Mouse (Mus musculus): ENCODE results near the gene Celsr2. TPM values are rescaled to one million over a fixed set of nuclear protein-coding genes. Genes with fewer than 3 reads are reported as not detected.

The Celsr2 gene
- polyA plus RNA-seq, 1 experiment from 2014 or later, result 0.93 TPM

DNA sequence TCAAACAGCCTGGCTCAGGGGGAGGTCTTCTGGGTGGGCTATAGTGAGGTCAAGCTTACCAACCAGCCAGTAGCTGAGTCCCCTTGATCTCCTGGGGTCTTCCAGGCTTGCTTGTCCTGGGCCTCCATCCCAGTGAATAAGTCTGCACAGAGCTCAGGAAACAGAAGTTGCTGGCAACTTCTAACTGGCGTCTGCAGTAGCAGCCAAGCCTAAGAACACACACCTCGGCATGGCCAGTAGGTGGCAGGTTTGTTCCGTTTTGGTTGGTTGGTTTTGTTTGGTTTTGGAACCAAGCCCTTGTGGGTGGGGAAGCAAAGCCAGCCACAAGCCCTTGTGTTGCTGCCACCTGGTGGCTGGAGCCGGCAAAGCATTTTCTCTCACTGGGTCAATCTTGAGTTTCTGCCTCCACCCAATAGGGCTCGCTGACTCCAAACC lies 26.2 kb downstream of the Celsr2 start:
- H3K27ac ChIP-seq, result no peak overlapping the region
- peak overlapping the region; percentile 32 for H3K4me2 ChIP-seq
- no peak overlapping the region for H3K4me3 ChIP-seq
- peak; percentile 79 for ATAC-seq
- 1% methylated on average over 5 of the region's 5 CpGs for WGBS (ENCODE audit: insufficient replicate concordance)
- no peak overlapping the region for H3K9ac ChIP-seq
- peaks cover 19% of the 10 kb centered on the region; the same call in 1 of the 2 replicates for H3K27me3 ChIP-seq (replicated peaks)
- H3K36me3 ChIP-seq, result peaks cover 31% of the 10 kb centered on the region
- H3K9me3 ChIP-seq (replicated peaks), result no peaks in the 10 kb centered on the region
- H3K4me1 ChIP-seq, result peaks cover 28% of the 10 kb centered on the region

DNA sequence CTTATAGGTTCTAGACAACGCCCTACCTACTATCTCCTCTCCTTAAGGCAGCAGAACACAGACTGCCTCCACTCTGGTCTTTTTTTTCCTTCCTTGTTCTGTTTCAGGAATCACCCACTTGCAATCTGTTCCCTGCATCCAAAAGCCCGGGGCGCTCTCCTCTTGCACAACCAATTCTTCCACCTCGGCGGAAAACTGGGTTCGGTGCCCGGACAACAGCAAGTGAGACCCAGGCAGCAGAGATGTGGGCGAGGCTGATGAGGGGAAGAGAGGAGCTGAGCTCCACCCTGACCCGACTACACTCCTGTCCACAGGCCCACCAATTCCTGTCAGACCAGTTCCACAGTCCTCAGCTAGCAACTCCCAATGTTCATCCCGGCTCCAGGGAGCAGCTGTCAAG lies 29.2 kb downstream of the Celsr2 start:
- ATAC-seq, result no peak
- Histone ChIP-seq H3K27ac (no peak overlapping the region), H3K9ac (no peak overlapping the region), H3K4me1 (peaks cover 48% of the 10 kb centered on the region), H3K4me2 (no peak overlapping the region), H3K4me3 (no peak overlapping the region), H3K27me3 (replicated peaks) (peaks cover 5% of the 10 kb centered on the region; the same call in 1 of the 2 replicates), H3K36me3 (peaks cover 31% of the 10 kb centered on the region), H3K9me3 (replicated peaks) (no peaks in the 10 kb centered on the region)
- 79% methylated on average over 10 of the region's 10 CpGs for WGBS (ENCODE audit: insufficient replicate concordance)

DNA sequence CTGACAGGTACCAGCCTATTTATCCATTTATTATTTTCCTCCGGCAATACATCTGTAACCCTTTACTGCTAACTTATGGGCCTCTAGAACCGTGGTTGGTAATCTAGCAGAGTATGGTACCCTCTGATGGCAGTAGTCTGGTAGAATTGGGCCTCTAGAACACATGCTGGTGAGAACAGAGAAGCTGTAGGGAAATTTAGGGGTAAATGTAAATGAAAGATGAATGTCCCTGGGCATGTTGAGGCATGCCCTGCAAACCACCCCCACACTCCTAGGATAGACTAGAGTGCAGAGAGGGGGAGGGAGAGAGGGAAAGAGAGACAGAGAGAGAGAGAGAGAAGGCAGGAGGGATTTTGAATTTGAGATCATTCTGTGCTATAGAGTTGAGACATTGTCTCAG lies 30.9 kb downstream of the Celsr2 start:
- Histone ChIP-seq H3K27ac (peak overlapping the region; percentile 33), H3K4me2 (peak overlapping the region; percentile 75), H3K4me1 (peaks cover 55% of the 10 kb centered on the region), H3K4me3 (peak overlapping the region; percentile 71), H3K9ac (peak overlapping the region; percentile 70), H3K27me3 (replicated peaks) (no peaks in the 10 kb centered on the region), H3K9me3 (replicated peaks) (no peaks in the 10 kb centered on the region), H3K36me3 (peaks cover 31% of the 10 kb centered on the region)
- ATAC-seq, result no peak
- whole genome bisulfite sequencing (ENCODE audit: insufficient replicate concordance), result 40% methylated on average over 2 of the region's 2 CpGs

DNA sequence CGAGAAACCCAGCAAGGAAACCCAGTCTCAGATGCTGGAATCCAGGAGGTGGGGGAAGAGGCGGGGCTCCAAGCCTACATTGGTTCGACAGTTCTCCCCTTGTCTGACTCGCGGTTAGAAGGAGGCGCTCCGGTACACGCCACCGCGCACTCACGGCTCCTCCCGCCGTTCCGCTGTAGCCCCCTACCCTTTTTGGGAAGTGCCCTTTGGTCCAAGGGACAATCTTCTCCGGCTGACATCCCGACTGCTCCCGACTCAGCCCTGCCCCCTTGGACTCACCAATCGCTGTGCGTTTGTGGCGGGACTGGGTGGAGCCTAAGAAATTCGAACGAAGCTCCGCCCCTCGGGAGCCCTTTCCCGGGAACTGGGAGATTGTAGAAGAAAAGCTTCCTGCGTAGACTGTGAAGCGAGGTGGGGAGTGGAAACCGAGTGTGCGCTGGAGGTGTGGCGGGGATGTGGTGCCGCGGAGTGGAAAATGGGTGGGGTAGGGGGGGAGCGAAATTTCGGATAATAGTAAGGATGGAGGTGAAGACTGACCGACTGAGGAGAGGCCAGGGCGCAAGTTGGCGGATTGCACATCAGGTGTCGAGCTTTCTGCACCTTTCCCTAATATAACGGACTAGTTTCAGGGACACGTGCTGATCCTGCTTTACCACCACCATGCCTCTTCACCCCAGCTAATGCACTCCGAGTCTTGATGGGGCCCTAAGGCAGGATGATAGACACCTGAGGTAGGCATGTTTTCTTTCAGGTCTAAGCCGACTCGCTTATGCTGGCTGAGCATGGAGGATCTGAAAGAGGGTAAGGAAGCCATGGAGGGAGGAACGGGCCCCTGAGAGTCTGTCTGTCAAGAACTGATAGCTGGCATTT lies 31.6 kb downstream of the Celsr2 start, which contains the start of gene Psrc1:
Psrc1 (plus strand) TSS at position 355 of the 870 bp plus-strand sequence.
- Histone ChIP-seq H3K27me3 (replicated peaks) (no peaks in the 10 kb centered on the region), H3K4me1 (peaks cover 57% of the 10 kb centered on the region), H3K27ac (peak within 1 kb of the TSS; percentile 60), H3K9ac (peak within 1 kb of the TSS; percentile 70), H3K9me3 (replicated peaks) (no peaks in the 10 kb centered on the region), H3K4me3 (peak within 1 kb of the TSS; percentile 71), H3K36me3 (peaks cover 31% of the 10 kb centered on the region), H3K4me2 (peak within 1 kb of the TSS; percentile 75)
- ATAC-seq, result peak; percentile 90
- WGBS (ENCODE audit: insufficient replicate concordance), result 2% methylated on average over 44 of the region's 44 CpGs

DNA sequence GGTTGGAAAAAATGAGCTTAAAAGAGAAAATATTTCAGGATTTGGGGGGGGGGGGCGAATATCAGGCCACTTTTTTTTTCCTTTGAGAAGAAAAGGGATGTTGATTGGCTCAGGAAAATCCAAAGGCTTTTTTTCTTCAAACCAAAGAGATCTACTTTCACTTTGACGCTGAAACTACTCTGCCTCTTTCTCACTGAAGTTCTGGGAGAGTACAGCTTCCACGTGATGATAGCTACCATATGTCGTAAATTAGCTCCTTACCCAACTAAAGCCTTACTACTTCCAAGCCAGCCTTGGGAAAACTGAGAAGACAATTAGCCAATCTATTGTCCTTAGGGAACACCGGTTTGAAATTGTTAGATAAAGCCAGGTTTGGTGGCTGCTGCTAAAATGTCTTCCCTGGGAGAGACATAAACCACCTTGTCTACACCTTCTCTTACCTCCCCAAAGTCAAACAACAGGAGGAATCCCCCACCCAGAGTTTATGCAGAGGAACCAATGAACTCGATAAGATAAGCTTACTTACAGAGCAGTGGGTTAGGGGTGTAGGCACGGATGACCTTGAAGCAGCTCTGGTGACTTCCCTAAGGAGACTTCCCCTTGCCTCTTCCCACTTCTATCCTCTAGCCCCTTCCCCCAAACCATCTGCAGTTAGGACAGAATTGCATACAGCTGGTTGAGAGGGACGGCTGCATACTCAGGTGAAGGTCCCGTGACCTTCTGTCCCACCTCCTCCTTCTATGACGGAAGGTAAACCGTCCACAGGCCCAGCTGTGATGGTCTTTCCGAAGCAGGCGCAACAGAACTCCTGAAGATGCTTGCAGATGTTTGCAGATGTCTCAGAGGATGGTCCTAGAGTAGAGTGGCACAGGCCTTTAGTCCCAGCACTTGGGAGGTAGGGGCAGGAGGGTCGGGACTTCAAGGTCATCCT lies 33.1 kb downstream of the Celsr2 start:
- ATAC-seq, result no peak
- peak overlapping the region; percentile 75 for H3K4me2 ChIP-seq
- peak overlapping the region; percentile 56 for H3K9ac ChIP-seq
- H3K27me3 ChIP-seq (replicated peaks), result no peaks in the 10 kb centered on the region
- no peak overlapping the region; the same call in 1 of the 2 replicates for H3K27ac ChIP-seq
- peak overlapping the region; percentile 45 for H3K4me3 ChIP-seq
- peaks cover 57% of the 10 kb centered on the region for H3K4me1 ChIP-seq
- no peaks in the 10 kb centered on the region for H3K9me3 ChIP-seq (replicated peaks)
- H3K36me3 ChIP-seq, result peaks cover 24% of the 10 kb centered on the region
- WGBS (ENCODE audit: insufficient replicate concordance), result 38% methylated on average over 14 of the region's 14 CpGs

DNA sequence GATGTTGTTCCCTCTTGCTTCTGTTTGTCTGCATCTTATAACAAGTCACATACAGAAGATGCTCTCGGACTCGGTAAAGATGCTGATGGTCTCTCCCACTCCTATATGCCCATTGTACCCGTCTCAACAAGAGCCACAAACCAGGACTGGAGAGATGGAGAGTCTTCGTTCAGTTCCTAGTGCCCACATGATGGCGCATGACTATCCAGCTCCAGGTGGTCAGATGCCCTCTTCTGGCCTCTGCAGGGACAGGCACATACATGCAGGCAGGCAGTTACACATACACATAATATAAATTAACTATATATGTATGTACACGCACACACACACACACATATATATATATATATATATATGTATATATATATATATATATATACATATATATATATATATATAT lies 34.7 kb downstream of the Celsr2 start:
- H3K4me2 ChIP-seq, result no peak overlapping the region
- H3K4me3 ChIP-seq, result no peak overlapping the region
- H3K4me1 ChIP-seq, result peaks cover 57% of the 10 kb centered on the region
- ATAC-seq, result no peak
- H3K9ac ChIP-seq, result no peak overlapping the region
- WGBS (ENCODE audit: insufficient replicate concordance), result 66% methylated on average over 6 of the region's 6 CpGs
- H3K36me3 ChIP-seq, result peaks cover 9% of the 10 kb centered on the region
- H3K9me3 ChIP-seq (replicated peaks), result no peaks in the 10 kb centered on the region
- no peak overlapping the region for H3K27ac ChIP-seq
- H3K27me3 ChIP-seq (replicated peaks), result no peaks in the 10 kb centered on the region

DNA sequence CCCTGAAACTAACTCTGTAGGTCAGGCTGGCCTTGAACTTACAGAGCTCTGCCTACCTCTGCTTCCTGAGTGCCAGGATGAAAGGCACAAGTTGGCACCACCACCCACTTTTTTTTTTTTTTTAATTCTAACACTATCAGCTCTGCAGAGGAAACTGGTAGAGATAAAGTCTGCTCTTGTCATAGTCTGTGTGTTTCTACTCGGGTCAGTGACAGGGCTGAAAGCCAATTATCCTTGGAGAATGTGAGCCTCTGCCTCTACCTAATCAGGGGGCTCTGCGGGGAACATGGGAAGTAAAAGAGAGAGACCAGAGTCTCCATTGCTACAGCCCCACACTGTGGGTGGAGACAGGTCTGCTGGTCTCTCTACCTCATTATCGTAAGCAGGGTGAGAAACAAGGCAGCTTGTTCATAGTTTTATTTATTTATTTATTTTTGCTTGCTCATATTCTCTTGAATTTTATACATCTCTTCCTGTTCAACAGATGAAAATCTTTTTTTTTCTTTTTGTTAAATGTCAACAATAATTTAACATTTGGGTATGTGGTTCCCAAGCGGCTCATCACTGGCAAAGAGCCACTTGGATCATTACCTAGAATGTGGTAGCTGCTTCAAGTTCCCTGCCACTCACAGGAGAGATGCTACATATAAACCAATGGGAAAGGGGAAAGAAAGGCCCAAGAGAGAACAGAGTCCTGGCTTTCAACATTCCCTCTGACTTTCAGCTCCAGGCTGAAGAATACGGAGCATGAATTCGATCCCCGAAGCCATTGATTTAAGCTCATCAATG lies 36.3 kb downstream of the Celsr2 start:
- no peaks in the 10 kb centered on the region for H3K36me3 ChIP-seq
- no peak overlapping the region for H3K4me3 ChIP-seq
- H3K9ac ChIP-seq, result no peak overlapping the region
- H3K4me1 ChIP-seq, result peaks cover 42% of the 10 kb centered on the region
- no peak overlapping the region for H3K4me2 ChIP-seq
- no peak for ATAC-seq
- 69% methylated on average over 7 of the region's 7 CpGs for WGBS (ENCODE audit: insufficient replicate concordance)
- no peaks in the 10 kb centered on the region for H3K9me3 ChIP-seq (replicated peaks)
- H3K27me3 ChIP-seq (replicated peaks), result no peaks in the 10 kb centered on the region; the same call in 1 of the 2 replicates
- no peak overlapping the region for H3K27ac ChIP-seq

DNA sequence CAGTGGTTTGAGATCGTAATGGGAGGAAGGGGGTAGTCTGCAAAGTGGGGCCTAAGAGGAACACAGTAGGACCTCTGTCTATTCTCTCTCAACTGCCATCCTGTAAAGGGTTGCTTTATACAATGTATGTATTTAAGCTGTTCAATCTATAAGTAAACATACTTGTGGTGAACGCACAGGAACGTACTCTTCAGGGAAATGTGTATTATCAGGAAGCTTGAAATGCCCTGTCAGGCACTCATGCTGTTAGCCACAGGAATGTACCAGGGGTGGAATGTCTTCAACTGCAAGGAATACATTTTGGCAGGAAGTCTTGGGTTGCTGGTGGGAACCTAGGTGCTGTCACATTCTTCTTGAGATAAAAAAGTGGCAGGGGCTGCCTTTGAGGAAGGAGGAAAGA lies 42.7 kb downstream of the Celsr2 start:
- Histone ChIP-seq H3K4me1 (peaks cover 18% of the 10 kb centered on the region), H3K27me3 (replicated peaks) (peaks cover 9% of the 10 kb centered on the region; the same call in 1 of the 2 replicates), H3K9ac (no peak overlapping the region), H3K4me3 (no peak overlapping the region), H3K4me2 (no peak overlapping the region), H3K27ac (no peak overlapping the region), H3K36me3 (no peaks in the 10 kb centered on the region), H3K9me3 (replicated peaks) (no peaks in the 10 kb centered on the region)
- 47% methylated on average over 3 of the region's 3 CpGs for WGBS (ENCODE audit: insufficient replicate concordance)
- ATAC-seq, result no peak

DNA sequence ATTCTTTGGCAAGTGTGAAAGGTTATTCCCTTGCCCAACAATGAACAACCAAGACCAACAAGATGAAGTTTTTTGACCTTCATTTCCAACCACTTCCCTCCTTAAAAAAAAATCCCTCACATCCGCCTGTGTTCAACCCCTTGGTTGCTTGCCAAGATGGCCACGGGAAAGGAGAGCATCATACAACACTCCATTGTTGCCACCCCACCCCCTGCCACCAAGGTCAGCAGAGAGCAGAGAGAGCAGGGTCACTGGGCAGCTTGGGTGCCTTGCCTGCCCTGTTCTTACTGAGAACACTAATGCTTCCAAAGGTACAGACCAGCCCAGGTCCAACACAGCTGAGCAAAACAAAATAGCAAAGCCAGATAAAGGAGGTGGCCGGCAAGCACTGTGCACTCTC lies 43.1 kb downstream of the Celsr2 start:
- Histone ChIP-seq H3K27me3 (replicated peaks) (peaks cover 9% of the 10 kb centered on the region; the same call in 1 of the 2 replicates), H3K4me3 (no peak overlapping the region), H3K36me3 (no peaks in the 10 kb centered on the region), H3K27ac (no peak overlapping the region), H3K9ac (no peak overlapping the region), H3K9me3 (replicated peaks) (no peaks in the 10 kb centered on the region), H3K4me2 (no peak overlapping the region), H3K4me1 (peaks cover 18% of the 10 kb centered on the region)
- WGBS (ENCODE audit: insufficient replicate concordance), result 34% methylated on average over 3 of the region's 3 CpGs
- ATAC-seq, result no peak

DNA sequence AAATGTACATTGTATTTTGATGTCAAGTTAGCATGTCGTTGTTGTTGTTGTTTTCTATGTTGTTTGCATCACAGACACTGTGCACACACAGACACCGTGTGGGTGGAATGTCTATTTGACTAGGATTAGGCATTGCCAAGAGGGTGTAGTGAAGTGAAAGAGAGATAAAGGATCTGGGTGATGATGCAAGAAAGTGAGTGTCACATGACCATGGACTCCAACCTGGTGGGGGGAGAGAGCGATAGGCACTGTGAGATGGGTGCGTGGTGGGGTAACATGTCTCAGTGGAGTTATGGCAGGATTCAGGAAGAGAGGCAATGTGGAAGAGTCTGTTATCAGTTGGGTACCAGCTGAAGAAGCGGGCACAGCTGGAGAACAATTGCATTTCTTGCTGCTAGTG lies 46.6 kb downstream of the Celsr2 start:
- H3K27ac ChIP-seq, result no peak overlapping the region
- WGBS (ENCODE audit: insufficient replicate concordance), result 46% methylated on average over 5 of the region's 5 CpGs
- no peaks in the 10 kb centered on the region for H3K9me3 ChIP-seq (replicated peaks)
- ATAC-seq, result 0 out of 2 replicates have a peak, but pooled peaks have one; percentile 14
- no peaks in the 10 kb centered on the region for H3K36me3 ChIP-seq
- no peak overlapping the region for H3K4me3 ChIP-seq
- no peak overlapping the region for H3K9ac ChIP-seq
- peaks cover 29% of the 10 kb centered on the region for H3K4me1 ChIP-seq
- H3K4me2 ChIP-seq, result no peak overlapping the region
- peaks cover 9% of the 10 kb centered on the region; the same call in 1 of the 2 replicates for H3K27me3 ChIP-seq (replicated peaks)

DNA sequence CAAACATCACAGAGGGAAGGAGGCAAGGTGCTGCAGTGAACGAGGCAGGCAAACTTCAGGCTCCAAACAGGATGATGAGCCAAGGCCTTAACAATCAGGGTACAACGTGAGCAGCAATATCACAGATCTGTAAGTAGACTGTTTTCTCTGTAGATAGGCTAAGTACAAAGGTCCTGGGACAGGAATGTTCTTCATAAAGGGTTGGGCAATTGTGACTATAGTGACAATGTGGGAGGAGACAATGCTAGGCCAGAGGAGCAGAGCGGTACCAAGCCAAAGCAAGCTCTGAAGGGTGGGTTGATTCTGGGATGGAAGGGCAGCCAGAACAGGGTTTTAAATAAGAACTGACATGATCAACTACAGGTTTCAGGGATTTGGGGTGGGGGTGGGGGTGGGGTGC lies 47.5 kb downstream of the Celsr2 start:
- no peak overlapping the region for H3K27ac ChIP-seq
- ATAC-seq, result no peak

More for the DNA sequence above, 47.5 kb downstream of the Celsr2 start:
- Histone ChIP-seq H3K4me1 (peaks cover 33% of the 10 kb centered on the region), H3K36me3 (no peaks in the 10 kb centered on the region), H3K4me2 (no peak overlapping the region), H3K9me3 (replicated peaks) (no peaks in the 10 kb centered on the region), H3K27me3 (replicated peaks) (peaks cover 9% of the 10 kb centered on the region; the same call in 1 of the 2 replicates), H3K9ac (no peak overlapping the region), H3K4me3 (no peak overlapping the region)
- WGBS (ENCODE audit: insufficient replicate concordance), result 50% methylated on average over 3 of the region's 3 CpGs
